Mouse (Mus musculus) gastrocnemius, postnatal 4 days (tissue): ENCODE measurements around the gene Marveld1. TPM values are rescaled to one million over a fixed set of nuclear protein-coding genes. Genes with fewer than 3 reads are reported as not detected.

ENCODE experiments used
- DNase-seq, 2 experiments: peaks; one replicate each; pipeline ENCODE4 v3.0.0; 2021 to 2022; ENCODE audit warnings: low spot score in 2 of 2, mixed read lengths in 2 of 2
- total RNA-seq, 2 experiments: library from RNA; stranded (reverse); gene quantifications; 2 replicates each; pipeline ENCODE4 v1.2.3; 2021

Marveld1 gene
- total RNA-seq, 2 experiments from 2014 or later = 33.7 to 34.8 TPM

GRCm38 (mm10) chr19:42138517-42139285, 8.5 kb upstream of the Marveld1 start:
- DNase-seq = no peak

- no peak for DNase-seq
These were observed 7.3 kb upstream of the Marveld1 start for GRCm38 (mm10) chr19:42139724-42140517.

- no peak for DNase-seq
These were observed 5.2 kb upstream of the Marveld1 start for GRCm38 (mm10) chr19:42141998-42142397.

- DNase-seq = no peak
These were observed 4.4 kb upstream of the Marveld1 start for GRCm38 (mm10) chr19:42142757-42143156.

- DNase-seq = no peak
These were observed 3.1 kb upstream of the Marveld1 start for GRCm38 (mm10) chr19:42144067-42144466.

- DNase-seq = peak; percentile 77 to 88
These were observed 2.5 kb upstream of the Marveld1 start for GRCm38 (mm10) chr19:42144541-42145167.

GRCm38 (mm10) chr19:42145210-42145609, 2.0 kb upstream of the Marveld1 start:
- DNase-seq = no peak

- DNase-seq = no peak
These were observed 1.5 kb upstream of the Marveld1 start for GRCm38 (mm10) chr19:42145731-42146130.

GRCm38 (mm10) chr19:42146276-42147010, 757 bp upstream of the Marveld1 start:
- DNase-seq = no peak

- peak; percentile 53 to 69 for DNase-seq
These were observed 769 bp downstream of the Marveld1 start for GRCm38 (mm10) chr19:42147769-42148568.

- no peak for DNase-seq
These were observed 1.3 kb downstream of the Marveld1 start for GRCm38 (mm10) chr19:42148569-42148860.

GRCm38 (mm10) chr19:42151990-42152389, 4.8 kb downstream of the Marveld1 start:
- peak; percentile 77 to 84 for DNase-seq

- no peak for DNase-seq
These were observed 10.5 kb downstream of the Marveld1 start for GRCm38 (mm10) chr19:42157493-42158237.

- no peak for DNase-seq
These were observed 11.2 kb downstream of the Marveld1 start for GRCm38 (mm10) chr19:42158246-42159017.

- no peak for DNase-seq
These were observed 16.6 kb downstream of the Marveld1 start, which contains the start of gene Zfyve27 for GRCm38 (mm10) chr19:42163764-42164163. Zfyve27 (plus strand) TSS chr19:42163951.

- DNase-seq = no peak
These were observed 17.0 kb downstream of the Marveld1 start for GRCm38 (mm10) chr19:42164188-42164587.

- peak; percentile 80 to 89 for DNase-seq
These were observed 18.9 kb downstream of the Marveld1 start for GRCm38 (mm10) chr19:42166130-42166529.

GRCm38 (mm10) chr19:42166766-42167165, 19.6 kb downstream of the Marveld1 start:
- DNase-seq = no peak

- DNase-seq = no peak
These were observed 20.3 kb downstream of the Marveld1 start for GRCm38 (mm10) chr19:42167489-42167888.
